Mouse (Mus musculus) MEL-GATA-1-ER (cell line): ENCODE data around the gene Rassf1.

Experiments
- DNase-seq: peaks from one replicate; pipeline ENCODE4 v3.0.0-alpha.2; 2012; ENCODE audit warnings: low read depth; ENCODE audit errors: extremely low read depth

Rassf1 gene

GRCm38 (mm10) chr9:107551117-107551889 is at the start of gene Rassf1:
Gene Rassf1, plus strand, starts transcription at chr9:107551555.
- DNase-seq = no peak

GRCm38 (mm10) chr9:107502131-107502846 is 49.1 kb upstream of the Rassf1 start:
- DNase-seq = no peak

- no peak for DNase-seq
These were observed 46.5 kb upstream of the Rassf1 start for GRCm38 (mm10) chr9:107504662-107505537.

- DNase-seq = no peak
These were observed 43.1 kb upstream of the Rassf1 start for GRCm38 (mm10) chr9:107508266-107508665.

GRCm38 (mm10) chr9:107510384-107511100 is 40.8 kb upstream of the Rassf1 start:
- no peak for DNase-seq

GRCm38 (mm10) chr9:107511436-107511835 is 39.9 kb upstream of the Rassf1 start:
- DNase-seq = no peak

- DNase-seq = no peak
These were observed 39.0 kb upstream of the Rassf1 start for GRCm38 (mm10) chr9:107512326-107512725.

- DNase-seq = no peak
These were observed 36.9 kb upstream of the Rassf1 start for GRCm38 (mm10) chr9:107514303-107514955.

- DNase-seq = no peak
These were observed 31.0 kb upstream of the Rassf1 start for GRCm38 (mm10) chr9:107520331-107520730.

GRCm38 (mm10) chr9:107521190-107521589 is 30.2 kb upstream of the Rassf1 start:
- DNase-seq = no peak

- no peak for DNase-seq
These were observed 29.5 kb upstream of the Rassf1 start for GRCm38 (mm10) chr9:107521711-107522399.

GRCm38 (mm10) chr9:107522400-107522711 is 29.0 kb upstream of the Rassf1 start:
- no peak for DNase-seq

- no peak for DNase-seq
These were observed 24.9 kb upstream of the Rassf1 start for GRCm38 (mm10) chr9:107526198-107527026.

GRCm38 (mm10) chr9:107533791-107534407 is 17.5 kb upstream of the Rassf1 start, which contains the start of gene Tmem115:
Gene Tmem115, plus strand, starts transcription at chr9:107533945.
- DNase-seq = peak; percentile 96

- no peak for DNase-seq
These were observed 16.8 kb upstream of the Rassf1 start for GRCm38 (mm10) chr9:107534408-107535202.

GRCm38 (mm10) chr9:107538231-107538630 is 13.1 kb upstream of the Rassf1 start:
- no peak for DNase-seq

GRCm38 (mm10) chr9:107538711-107539110 is 12.6 kb upstream of the Rassf1 start:
- DNase-seq = no peak

- DNase-seq = no peak
These were observed 11.4 kb upstream of the Rassf1 start for GRCm38 (mm10) chr9:107539940-107540339.
